Mouse (Mus musculus) E14TG2a.4 (cell line): ENCODE results near the gene H2-Q6.
"Not testable (repeated sequence)": the region's sequence is repeated elsewhere in the genome, so short reads cannot be mapped to it uniquely, and the experiment has no call there.

ENCODE experiments used
- H3K27me3 ChIP-seq: 2 replicates; pipeline ENCODE4 v1.6.1; 2014; ENCODE audit warnings: low read length, control low read depth; ENCODE audit not compliant: insufficient read depth
- H3K36me3 ChIP-seq: 2 replicates; pipeline ENCODE4 v1.6.1; 2014; ENCODE audit warnings: low read length, control low read depth; ENCODE audit not compliant: insufficient read depth
- H3K4me1 ChIP-seq: replicated peaks from 2 replicates; pipeline ENCODE4 v1.6.1; 2014; ENCODE audit warnings: low read depth, low read length, control low read depth
- H3K4me3 ChIP-seq: replicated peaks from 2 replicates; pipeline ENCODE4 v1.5.1; 2014; ENCODE audit warnings: mild to moderate bottlenecking, low read length
- H3K9me3 ChIP-seq: 2 replicates; pipeline ENCODE4 v1.6.1; 2014; ENCODE audit warnings: low read length, control low read depth
- CTCF ChIP-seq: conservative IDR thresholded peaks from 2 replicates; pipeline ENCODE4 v1.5.1; 2014; ENCODE audit warnings: low read length
- NANOG ChIP-seq: IDR thresholded peaks from 2 replicates; pipeline ENCODE4 v1.6.1; 2014; ENCODE audit warnings: borderline replicate concordance, low read length, mixed read lengths
- POU5F1 ChIP-seq: IDR thresholded peaks from 2 replicates; pipeline ENCODE4 v1.6.1; 2014; ENCODE audit warnings: low read length, borderline replicate concordance

Gene H2-Q6

GRCm38 (mm10) chr17:35418772-35419171 lies 5.9 kb upstream of the H2-Q6 start:
- TF ChIP-seq POU5F1 (no peak), NANOG (no peak), CTCF (no peak)
- H3K36me3 ChIP-seq: no peaks in the 10 kb centered on the region
- H3K9me3 ChIP-seq: peaks cover 11% of the 10 kb centered on the region; the same call in 1 of the 2 replicates
- peaks cover 30% of the 10 kb centered on the region for H3K27me3 ChIP-seq
- no peak overlapping the region for H3K4me3 ChIP-seq
- H3K4me1 ChIP-seq: peaks cover 5% of the 10 kb centered on the region; the same call in 1 of the 2 replicates

GRCm38 (mm10) chr17:35419564-35419963 lies 5.1 kb upstream of the H2-Q6 start:
- not testable (repeated sequence) for H3K36me3 ChIP-seq, H3K4me3 ChIP-seq, H3K4me1 ChIP-seq
- Histone ChIP-seq H3K9me3 (peaks cover 16% of the 10 kb centered on the region), H3K27me3 (peaks cover 33% of the 10 kb centered on the region)

- TF ChIP-seq CTCF: peak; percentile 98
- H3K36me3 ChIP-seq: not testable (repeated sequence)
Measured at GRCm38 (mm10) chr17:35420206-35420810, 4.3 kb upstream of the H2-Q6 start.

DNA sequence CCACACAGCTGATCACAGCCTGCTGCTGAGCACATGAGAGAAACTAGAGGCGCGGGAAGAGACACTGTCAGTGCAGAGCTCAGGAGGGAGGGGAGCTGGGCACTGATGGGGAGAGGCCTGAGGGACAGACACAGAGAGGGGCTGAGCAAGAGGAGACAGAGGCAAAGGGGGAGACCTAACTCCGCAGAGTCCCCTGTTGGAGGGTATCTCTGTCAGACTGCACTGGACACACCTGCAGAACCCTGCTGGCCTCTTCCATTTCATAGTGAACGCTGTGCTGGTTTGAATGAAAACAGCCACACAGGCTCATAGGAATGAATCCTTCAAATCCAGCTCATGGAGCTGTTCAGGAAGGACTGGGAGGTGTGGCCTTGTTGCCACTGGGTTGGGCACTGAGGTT lies 3.3 kb upstream of the H2-Q6 start:
- Histone ChIP-seq H3K27me3 (peaks cover 49% of the 10 kb centered on the region), H3K9me3 (peaks cover 24% of the 10 kb centered on the region), H3K4me1 (peaks cover 12% of the 10 kb centered on the region)
- not testable (repeated sequence) for H3K4me3 ChIP-seq, H3K36me3 ChIP-seq

More at GRCm38 (mm10) chr17:35420206-35420810, 4.3 kb upstream of the H2-Q6 start:
- H3K4me1 ChIP-seq, H3K4me3 ChIP-seq: not testable (repeated sequence)
- H3K9me3 ChIP-seq: peaks cover 21% of the 10 kb centered on the region
- H3K27me3 ChIP-seq: peaks cover 40% of the 10 kb centered on the region

- H3K27me3 ChIP-seq: peaks cover 51% of the 10 kb centered on the region
- H3K9me3 ChIP-seq: peaks cover 24% of the 10 kb centered on the region
- H3K4me1 ChIP-seq: peaks cover 12% of the 10 kb centered on the region
- not testable (repeated sequence) for H3K4me3 ChIP-seq, H3K36me3 ChIP-seq
Measured at GRCm38 (mm10) chr17:35422360-35422759, 2.3 kb upstream of the H2-Q6 start.

DNA sequence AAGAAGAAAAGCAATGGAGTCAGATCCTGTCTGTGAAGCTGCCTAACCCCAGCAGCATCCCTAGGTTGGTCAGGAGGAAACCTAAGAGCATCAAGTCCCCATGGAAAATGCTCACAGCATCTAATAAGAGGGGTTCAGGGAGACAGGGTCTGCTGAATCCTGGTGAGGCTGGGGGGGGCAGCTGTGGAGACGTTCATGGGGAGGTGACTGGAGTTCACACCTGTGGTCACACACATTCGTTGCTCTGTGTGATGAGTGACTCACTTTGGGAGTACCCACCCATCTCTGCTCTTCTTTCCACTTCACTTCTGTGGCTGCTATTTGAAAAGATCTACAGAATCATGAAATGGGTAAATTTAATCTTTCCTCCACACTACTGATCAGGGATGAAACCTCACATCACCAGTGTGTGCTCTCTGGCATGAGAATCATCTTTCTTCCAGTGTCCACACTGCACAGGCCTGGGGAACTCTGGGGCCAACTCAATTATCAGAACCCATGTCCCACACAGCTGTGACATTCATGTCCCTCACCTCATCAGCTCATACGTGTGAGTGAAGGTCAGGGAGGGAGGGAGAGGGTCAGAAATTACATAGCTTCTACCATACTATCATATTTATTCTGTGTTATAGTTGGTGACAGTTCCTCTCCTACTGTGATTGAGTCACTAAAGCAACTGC lies 1.4 kb upstream of the H2-Q6 start:
- H3K27me3 ChIP-seq: peaks cover 51% of the 10 kb centered on the region
- not testable (repeated sequence) for H3K36me3 ChIP-seq, H3K4me3 ChIP-seq
- peaks cover 24% of the 10 kb centered on the region for H3K9me3 ChIP-seq
- H3K4me1 ChIP-seq: peaks cover 12% of the 10 kb centered on the region

DNA sequence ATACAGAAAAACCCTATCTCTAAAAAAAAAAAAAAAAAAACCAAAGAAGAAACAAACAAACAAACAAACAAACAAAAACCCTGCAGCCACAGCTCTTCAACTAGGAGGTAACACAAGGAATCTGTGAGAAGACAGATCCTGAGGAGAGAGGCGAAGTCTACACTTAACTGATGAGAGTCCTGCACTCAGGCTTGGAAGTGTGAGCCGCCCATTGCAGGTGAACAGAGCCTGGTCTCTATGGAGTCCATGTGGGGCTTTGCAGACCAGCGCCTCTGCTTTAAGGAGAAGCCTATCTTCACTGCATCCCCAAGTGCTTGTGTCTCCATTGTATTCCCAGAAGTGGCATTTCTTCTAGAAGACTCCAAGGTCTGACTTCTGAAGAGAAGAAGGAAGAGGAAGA lies 544 bp upstream of the H2-Q6 start:
- Histone ChIP-seq H3K9me3 (peaks cover 29% of the 10 kb centered on the region), H3K27me3 (peaks cover 50% of the 10 kb centered on the region), H3K4me1 (peaks cover 12% of the 10 kb centered on the region)
- not testable (repeated sequence) for H3K4me3 ChIP-seq, H3K36me3 ChIP-seq

DNA sequence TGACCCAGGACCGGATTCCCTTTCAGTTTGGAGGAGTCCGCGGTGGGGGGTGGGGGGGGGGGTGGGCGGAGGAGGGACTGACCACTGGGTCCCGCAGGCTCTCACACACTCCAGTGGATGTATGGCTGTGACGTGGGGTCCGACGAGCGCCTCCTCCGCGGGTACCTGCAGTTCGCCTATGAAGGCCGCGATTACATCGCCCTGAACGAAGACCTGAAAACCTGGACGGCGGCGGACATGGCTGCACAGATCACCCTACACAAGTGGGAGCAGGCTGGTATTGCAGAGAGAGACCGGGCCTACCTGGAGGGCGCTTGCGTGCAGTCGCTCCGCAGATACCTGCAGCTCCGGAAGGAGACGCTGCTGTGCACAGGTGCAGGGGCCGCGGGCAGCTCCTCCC lies 824 bp downstream of the H2-Q6 start:
- peak overlapping the region; percentile 80 for H3K4me3 ChIP-seq
- H3K36me3 ChIP-seq, H3K4me1 ChIP-seq: not testable (repeated sequence)
- H3K27me3 ChIP-seq: peaks cover 47% of the 10 kb centered on the region
- peaks cover 41% of the 10 kb centered on the region for H3K9me3 ChIP-seq

DNA sequence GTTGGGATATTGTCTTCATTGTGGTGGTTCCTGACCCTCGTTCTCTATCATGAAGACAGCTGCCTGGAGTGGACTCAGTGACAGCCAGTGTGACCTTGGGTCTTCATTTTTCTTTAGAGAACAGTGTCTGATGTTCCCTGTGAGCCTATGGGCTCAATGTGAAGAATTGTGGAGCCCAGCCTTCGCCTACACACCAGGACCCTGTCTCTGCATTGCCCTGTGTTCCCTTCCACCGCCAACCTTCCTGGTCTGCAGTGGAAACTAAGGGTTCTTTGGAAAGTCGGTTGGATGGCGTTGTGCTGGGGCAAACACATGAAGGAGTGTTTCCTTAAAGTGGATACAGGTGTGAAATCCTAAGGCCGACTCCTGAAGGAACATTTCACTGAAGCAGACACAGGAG lies 4.2 kb downstream of the H2-Q6 start:
- H3K4me3 ChIP-seq, H3K4me1 ChIP-seq, H3K36me3 ChIP-seq: not testable (repeated sequence)
- H3K9me3 ChIP-seq: peaks cover 33% of the 10 kb centered on the region
- H3K27me3 ChIP-seq: peaks cover 38% of the 10 kb centered on the region

GRCm38 (mm10) chr17:35430671-35431070 lies 6.0 kb downstream of the H2-Q6 start:
- H3K4me3 ChIP-seq, H3K36me3 ChIP-seq, H3K4me1 ChIP-seq: not testable (repeated sequence)
- Histone ChIP-seq H3K9me3 (peaks cover 23% of the 10 kb centered on the region), H3K27me3 (peaks cover 27% of the 10 kb centered on the region)

DNA sequence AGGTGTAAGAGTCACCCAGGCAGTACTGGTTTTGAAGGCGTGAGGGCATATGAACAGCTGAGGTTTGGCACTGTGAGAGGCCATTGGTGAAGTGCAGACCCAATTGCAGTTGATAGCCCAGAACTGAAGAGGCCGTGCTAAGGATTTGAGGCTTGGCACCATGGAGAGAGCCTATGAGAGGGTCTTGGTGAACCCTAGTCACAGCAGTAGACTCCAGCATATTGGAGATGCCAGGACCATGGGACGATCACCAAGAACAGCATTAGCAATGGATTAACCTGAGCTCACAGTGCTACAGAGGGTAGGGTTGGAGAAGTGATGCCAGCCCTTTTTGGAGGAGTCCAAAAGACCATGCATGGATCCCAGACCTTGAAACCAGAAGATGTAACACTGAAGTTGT lies 7.5 kb downstream of the H2-Q6 start:
- not testable (repeated sequence) for H3K4me3 ChIP-seq, H3K4me1 ChIP-seq, H3K36me3 ChIP-seq
- Histone ChIP-seq H3K27me3 (peaks cover 31% of the 10 kb centered on the region), H3K9me3 (peaks cover 27% of the 10 kb centered on the region)
